Comparison of ENCODE assay signal across 19 mouse cellular contexts in the genomic region with DNA sequence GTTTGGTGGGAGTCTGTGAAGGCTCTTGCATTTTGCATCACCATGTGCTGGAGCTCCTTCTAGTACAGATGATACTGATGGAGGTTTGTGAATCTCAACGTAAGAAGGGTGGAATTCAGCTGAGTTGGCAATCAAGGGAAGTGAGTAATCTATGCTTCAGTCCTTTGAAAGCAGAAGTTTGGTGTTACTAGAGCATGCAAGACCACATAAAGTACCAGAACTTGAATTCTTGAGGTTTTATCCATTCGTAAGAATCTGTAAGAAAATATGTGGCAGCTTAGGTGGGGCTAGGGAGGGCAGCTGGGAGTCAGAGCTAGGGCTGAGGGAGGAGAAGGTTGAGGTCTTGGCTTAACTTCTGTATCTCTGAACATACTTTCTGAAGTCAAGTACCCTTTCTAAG. TPM values are rescaled to one million over a fixed set of nuclear protein-coding genes. Genes with fewer than 3 reads are reported as not detected.
DNase-seq lines count a peak whose midpoint lies in the region; ATAC-seq and TF ChIP-seq lines count a peak whose summit lies in the region.
"Had no signal": no experiment of that assay in that cellular context is flagged by ENCODE, and none has a peak within 500 bp of the region (broad histone marks: within the 10 kb centered on the region; RNA-seq: fewer than 3 reads in every experiment).

No protein-coding gene starts in this region.

- H3K4me1 ChIP-seq in bone marrow macrophage, adult 2 months (ENCODE audit: control insufficient read depth, insufficient read depth, low read length) = peaks cover 41% of the 10 kb centered on the region
- H3K4me1 ChIP-seq: forebrain, embryonic 15.5 days; hindbrain, embryonic 12.5 days; liver, embryonic 13.5 days had no signal

- no peak for TF ChIP-seq POLR2A in bone marrow macrophage, adult 2 months (IDR thresholded peaks at IDR 0.05; ENCODE audit: borderline replicate concordance, low read depth, low read length)

- 0 out of 2 replicates have a peak overlapping the region, but pooled peaks have one; percentile 1 for H3K27ac ChIP-seq in bone marrow macrophage, adult 2 months (ENCODE audit: insufficient read depth, low read depth, low read length)
- H3K27ac ChIP-seq: forebrain, embryonic 15.5 days; hindbrain, embryonic 12.5 days; liver, embryonic 13.5 days had no signal

- peak; percentile 39 for ATAC-seq in CD4-positive, CD25-positive, alpha-beta regulatory T cell, adult 4 months
- ATAC-seq in megakaryocyte progenitor cell, adult 5-6 weeks (replicated peaks; ENCODE audit: poor library complexity) = peak; percentile 80
- no peak for ATAC-seq in erythroblast, adult 5-6 weeks (replicated peaks; ENCODE audit: low FRiP score, poor library complexity, severe bottlenecking)
- ATAC-seq: forebrain, embryonic 15.5 days had no signal

- peak; percentile 81 for DNase-seq in 416B (ENCODE audit: low read depth)
- no peak for DNase-seq in natural killer cell, adult 2 months (ENCODE audit: low spot score in 2 of 2)
- DNase-seq in thymus, postnatal 0 days (ENCODE audit: low spot score) = no peak
- DNase-seq in layer of hippocampus, adult 9-10 months (ENCODE audit: low spot score) = no peak
- DNase-seq: adrenal gland, postnatal 25 days; cerebellum, adult 2 months; gastrocnemius, postnatal 25 days; kidney, adult 9 months; kidney, postnatal 25 days; liver, embryonic 13.5 days; midbrain, embryonic 14.5 days; thymus, postnatal 4 days had no signal

- no peak overlapping the region for H3K4me3 ChIP-seq in bone marrow macrophage, adult 2 months (ENCODE audit: insufficient read depth, low read length)
- H3K4me3 ChIP-seq: erythroblast, embryonic 14.5 days; forebrain, embryonic 15.5 days; hindbrain, embryonic 12.5 days; liver, embryonic 13.5 days had no signal

- TF ChIP-seq CTCF in bone marrow macrophage, adult 2 months (IDR thresholded peaks at IDR 0.05; ENCODE audit: low read depth, low read length) = no peak

RNA-seq across cellular contexts. Expression of a gene that starts 15.5 kb away (rescaled TPM):
- under 1 TPM; 0.13 to 0.25 TPM for polyA plus RNA-seq in CD4-positive, CD25-positive, alpha-beta regulatory T cell, adult 4 months (2017; shearing (Covaris generic))
- polyA plus RNA-seq in bone marrow macrophage, adult 2 months (2012; ENCODE audit: insufficient read depth, insufficient read length, missing spikeins) = 471 and 498 TPM in 2 replicates
- 0.85 and 1.4 TPM in 2 replicates for total RNA-seq in megakaryocyte progenitor cell, adult 5-6 weeks (2015)
- total RNA-seq in megakaryocyte progenitor cell, adult 5-6 weeks (2017) = 1.4 and 2.1 TPM in 2 replicates
- 23.2 and 27.4 TPM in 2 replicates for total RNA-seq in erythroblast, adult 5-6 weeks (2015; ENCODE audit: low replicate concordance)
- 24.8 and 31.8 TPM in 2 replicates for total RNA-seq in erythroblast, adult 5-6 weeks (2017; ENCODE audit: low replicate concordance)
- polyA plus RNA-seq in thymus, postnatal 0 days (2015; fragmentation: Nextera tagmentation; extraction: Ambion mirVana) = 5.1 and 5.7 TPM in 2 replicates

Comparison
In these comparisons a context has a peak if more than half of its experiments do, and no peak if none do; other contexts are left out.
1. RNA of a gene that starts 15.5 kb away (polyA plus RNA-seq): 471 to 498 TPM in bone marrow macrophage, adult 2 months; 5.1 to 5.7 TPM in thymus, postnatal 0 days and 0.13 to 0.25 TPM in CD4-positive, CD25-positive, alpha-beta regulatory T cell, adult 4 months; every median in the first group is over 10 times any median in the second.